Mouse (Mus musculus): Measurements from ENCODE around the gene Ggnbp2.

DNA sequence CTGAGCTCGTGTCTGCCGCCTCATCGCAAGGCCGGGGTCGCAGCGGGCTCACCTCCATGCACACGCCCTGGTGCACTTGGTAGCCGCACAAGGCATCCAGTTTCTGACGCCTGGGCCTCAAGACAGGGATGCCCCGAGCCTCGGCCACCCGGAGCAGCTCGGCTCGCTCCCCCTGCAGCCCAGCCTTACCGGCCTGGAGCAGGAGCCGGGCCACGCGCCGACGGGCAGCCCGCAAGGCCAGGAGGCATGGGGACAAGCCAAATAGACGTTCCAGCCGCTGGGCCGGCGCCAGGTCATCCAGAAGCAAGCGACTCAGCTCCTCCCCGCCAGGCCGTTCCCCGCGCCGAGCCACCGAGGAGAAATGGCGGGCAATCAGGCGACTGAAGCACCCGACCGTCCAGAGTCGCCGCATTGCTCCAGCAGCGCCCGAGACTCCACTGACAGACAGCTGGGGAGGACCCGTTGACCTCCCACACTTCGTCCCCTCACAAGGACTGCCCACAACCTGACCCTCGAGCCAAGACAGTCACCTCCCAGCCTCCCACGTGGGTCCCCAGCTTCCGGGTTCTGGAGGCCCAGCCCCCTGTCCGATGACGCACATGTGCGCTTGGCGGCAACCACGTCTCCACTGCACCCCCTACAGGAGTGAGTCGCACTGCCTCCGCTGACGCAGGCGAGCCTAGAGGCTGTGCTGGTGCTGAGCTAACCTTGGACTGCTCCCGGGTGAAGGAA lies 51.5 kb downstream of the Ggnbp2 start, which contains the start of gene Mrm1:
- peak; percentile 85 for TF ChIP-seq CTCF (conservative IDR thresholded peaks at IDR 0.05; ENCODE audit: insufficient read depth, insufficient read length, low read depth, low read length)
- peak; percentile 34 for TF ChIP-seq POLR2A (IDR thresholded peaks at IDR 0.05; ENCODE audit: low read depth, low read length)

All from kidney, adult 2 months (tissue).